Mouse (Mus musculus): ENCODE measurements around the gene Rdh19. TPM values are rescaled to one million over a fixed set of nuclear protein-coding genes. Genes with fewer than 3 reads are reported as not detected.

Gene Rdh19
- not detected for polyA plus RNA-seq (2014; fragmentation: Illumina TruSeq; extraction: RNeasy Lipid Tissue Mini Kit (QIAGEN cat#74804); ENCODE audit: low read depth, low replicate concordance)

DNA sequence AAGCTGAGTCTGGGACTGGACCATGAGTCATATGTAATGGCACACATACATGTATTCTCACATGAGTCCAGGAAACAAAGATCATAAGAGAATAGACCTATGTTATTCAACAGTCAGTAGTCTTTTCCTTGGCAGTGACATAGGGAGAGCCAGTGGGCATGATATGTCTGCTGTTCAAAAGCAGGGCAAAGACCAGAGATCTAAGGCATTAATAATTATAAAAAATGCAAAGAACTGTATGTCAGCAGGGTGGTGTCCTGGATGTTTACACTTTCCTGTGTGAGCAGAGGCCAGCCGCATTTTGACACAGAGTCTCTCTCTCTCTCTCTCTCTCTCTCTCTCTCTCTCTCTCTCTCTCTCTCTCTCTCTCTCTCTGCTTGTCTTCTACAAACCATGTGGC lies at the start of gene Rdh19:
Rdh19 (plus strand) TSS at position 301 of the 400 bp plus-strand sequence.

GRCm38 (mm10) chr10:127800891-127801290 lies 48.8 kb upstream of the Rdh19 start, which contains the start of gene Rdh16:
TSS of gene Rdh16 (plus strand) at chr10:127801152.

DNA sequence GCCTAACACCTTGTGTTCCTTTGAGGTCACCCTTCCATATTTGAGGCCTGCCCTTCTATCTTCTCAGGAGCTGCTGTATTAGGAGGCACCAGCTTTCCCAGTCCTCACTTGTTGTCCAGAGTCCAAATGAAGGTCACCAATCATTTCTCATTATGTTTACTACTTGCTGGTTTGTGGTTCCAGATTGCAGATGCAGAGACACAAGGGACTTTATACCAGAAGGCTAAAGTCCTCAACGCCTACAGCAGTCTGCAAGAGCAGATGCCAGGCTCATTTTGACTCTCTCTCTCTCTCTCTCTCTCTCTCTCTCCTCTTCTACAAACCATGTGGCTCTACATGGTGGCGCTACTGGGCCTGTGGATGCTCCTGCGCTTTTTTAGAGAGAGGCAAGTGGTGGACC lies 16.5 kb downstream of the Rdh19 start, which contains the start of gene Rdh16f2:
Rdh16f2 (plus strand) TSS at position 243 of the 400 bp plus-strand sequence.

GRCm38 (mm10) chr10:127888605-127889004 lies 38.9 kb downstream of the Rdh19 start, which contains the start of gene Rdh7:
TSS of gene Rdh7 (minus strand) at chr10:127888817.

DNA sequence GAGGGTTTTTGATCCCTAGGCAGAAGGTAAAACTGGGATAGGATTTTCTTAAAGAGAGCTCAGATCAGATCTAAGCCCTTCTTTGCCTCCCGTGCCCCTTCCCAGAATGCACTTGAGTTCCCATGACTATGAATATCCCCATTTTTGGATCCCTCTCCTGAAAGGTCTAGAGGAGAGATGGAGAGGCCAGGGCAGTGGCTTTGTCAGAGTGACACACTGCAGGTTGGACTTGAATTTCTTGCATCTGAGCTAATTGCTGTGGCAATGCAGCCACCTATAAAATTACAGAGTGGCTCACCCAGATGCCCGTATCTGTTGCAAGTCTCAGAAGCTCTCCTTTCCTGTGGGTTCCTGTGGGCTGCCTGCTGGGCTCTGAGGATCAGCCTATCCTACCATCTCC lies 48.5 kb downstream of the Rdh19 start, which contains the start of gene Sdr9c7:
Sdr9c7 (plus strand) TSS at position 301 of the 400 bp plus-strand sequence.

Other genes with a start within 250 kb of the Rdh19 start
- gene Lrp1, start 228.8 kb upstream of the Rdh19 start, polyA plus RNA-seq (2014; fragmentation: Illumina TruSeq; extraction: RNeasy Lipid Tissue Mini Kit (QIAGEN cat#74804); ENCODE audit: low read depth, low replicate concordance), result 6.5 TPM
- gene Stat6, start 206.9 kb upstream of the Rdh19 start, polyA plus RNA-seq (2014; fragmentation: Illumina TruSeq; extraction: RNeasy Lipid Tissue Mini Kit (QIAGEN cat#74804); ENCODE audit: low read depth, low replicate concordance), result 42.6 TPM
- gene Nemp1, start 183.0 kb upstream of the Rdh19 start, polyA plus RNA-seq (2014; fragmentation: Illumina TruSeq; extraction: RNeasy Lipid Tissue Mini Kit (QIAGEN cat#74804); ENCODE audit: low read depth, low replicate concordance), result 12.3 TPM
- gene Nab2, start 181.4 kb upstream of the Rdh19 start, polyA plus RNA-seq (2014; fragmentation: Illumina TruSeq; extraction: RNeasy Lipid Tissue Mini Kit (QIAGEN cat#74804); ENCODE audit: low read depth, low replicate concordance), result 3.4 TPM
- 0.41 TPM for gene Myo1a, start 144.8 kb upstream of the Rdh19 start, polyA plus RNA-seq (2014; fragmentation: Illumina TruSeq; extraction: RNeasy Lipid Tissue Mini Kit (QIAGEN cat#74804); ENCODE audit: low read depth, low replicate concordance)
- gene Tac2, start 125.5 kb upstream of the Rdh19 start, polyA plus RNA-seq (2014; fragmentation: Illumina TruSeq; extraction: RNeasy Lipid Tissue Mini Kit (QIAGEN cat#74804); ENCODE audit: low read depth, low replicate concordance), result not detected
- 3.3 TPM for gene Zbtb39, start 110.4 kb upstream of the Rdh19 start, polyA plus RNA-seq (2014; fragmentation: Illumina TruSeq; extraction: RNeasy Lipid Tissue Mini Kit (QIAGEN cat#74804); ENCODE audit: low read depth, low replicate concordance)
- 2.9 TPM for gene Gpr182, start 98.2 kb upstream of the Rdh19 start, polyA plus RNA-seq (2014; fragmentation: Illumina TruSeq; extraction: RNeasy Lipid Tissue Mini Kit (QIAGEN cat#74804); ENCODE audit: low read depth, low replicate concordance)
- 6.2 TPM for gene Rdh1, start 90.2 kb upstream of the Rdh19 start, polyA plus RNA-seq (2014; fragmentation: Illumina TruSeq; extraction: RNeasy Lipid Tissue Mini Kit (QIAGEN cat#74804); ENCODE audit: low read depth, low replicate concordance)
- not detected for gene Rdh16f1, start 90.1 kb upstream of the Rdh19 start, polyA plus RNA-seq (2014; fragmentation: Illumina TruSeq; extraction: RNeasy Lipid Tissue Mini Kit (QIAGEN cat#74804); ENCODE audit: low read depth, low replicate concordance)
- 5.9 TPM for gene Rdh9, start 73.5 kb upstream of the Rdh19 start, polyA plus RNA-seq (2014; fragmentation: Illumina TruSeq; extraction: RNeasy Lipid Tissue Mini Kit (QIAGEN cat#74804); ENCODE audit: low read depth, low replicate concordance)
- 0.29 TPM for gene Rdh16, start 48.8 kb upstream of the Rdh19 start, polyA plus RNA-seq (2014; fragmentation: Illumina TruSeq; extraction: RNeasy Lipid Tissue Mini Kit (QIAGEN cat#74804); ENCODE audit: low read depth, low replicate concordance)
- not detected for gene Rdh16f2, start 16.5 kb downstream of the Rdh19 start, polyA plus RNA-seq (2014; fragmentation: Illumina TruSeq; extraction: RNeasy Lipid Tissue Mini Kit (QIAGEN cat#74804); ENCODE audit: low read depth, low replicate concordance)
- not detected for gene Rdh7, start 38.9 kb downstream of the Rdh19 start, polyA plus RNA-seq (2014; fragmentation: Illumina TruSeq; extraction: RNeasy Lipid Tissue Mini Kit (QIAGEN cat#74804); ENCODE audit: low read depth, low replicate concordance)
- gene Sdr9c7, start 48.6 kb downstream of the Rdh19 start, polyA plus RNA-seq (2014; fragmentation: Illumina TruSeq; extraction: RNeasy Lipid Tissue Mini Kit (QIAGEN cat#74804); ENCODE audit: low read depth, low replicate concordance), result 2.9 TPM
- gene Hsd17b6, start 157.7 kb downstream of the Rdh19 start, polyA plus RNA-seq (2014; fragmentation: Illumina TruSeq; extraction: RNeasy Lipid Tissue Mini Kit (QIAGEN cat#74804); ENCODE audit: low read depth, low replicate concordance), result not detected
- gene Prim1, start 165.2 kb downstream of the Rdh19 start, polyA plus RNA-seq (2014; fragmentation: Illumina TruSeq; extraction: RNeasy Lipid Tissue Mini Kit (QIAGEN cat#74804); ENCODE audit: low read depth, low replicate concordance), result 12.9 TPM
- gene Naca, start 185.6 kb downstream of the Rdh19 start, polyA plus RNA-seq (2014; fragmentation: Illumina TruSeq; extraction: RNeasy Lipid Tissue Mini Kit (QIAGEN cat#74804); ENCODE audit: low read depth, low replicate concordance), result 1,016 TPM
- gene Ptges3, start 209.0 kb downstream of the Rdh19 start, polyA plus RNA-seq (2014; fragmentation: Illumina TruSeq; extraction: RNeasy Lipid Tissue Mini Kit (QIAGEN cat#74804); ENCODE audit: low read depth, low replicate concordance), result 590 TPM
- gene Atp5b, start 233.3 kb downstream of the Rdh19 start, polyA plus RNA-seq (2014; fragmentation: Illumina TruSeq; extraction: RNeasy Lipid Tissue Mini Kit (QIAGEN cat#74804); ENCODE audit: low read depth, low replicate concordance), result 811 TPM
- 20.4 TPM for gene Baz2a, start 241.6 kb downstream of the Rdh19 start, polyA plus RNA-seq (2014; fragmentation: Illumina TruSeq; extraction: RNeasy Lipid Tissue Mini Kit (QIAGEN cat#74804); ENCODE audit: low read depth, low replicate concordance)